Mouse (Mus musculus): ENCODE results near the gene Cadps2.

DNA sequence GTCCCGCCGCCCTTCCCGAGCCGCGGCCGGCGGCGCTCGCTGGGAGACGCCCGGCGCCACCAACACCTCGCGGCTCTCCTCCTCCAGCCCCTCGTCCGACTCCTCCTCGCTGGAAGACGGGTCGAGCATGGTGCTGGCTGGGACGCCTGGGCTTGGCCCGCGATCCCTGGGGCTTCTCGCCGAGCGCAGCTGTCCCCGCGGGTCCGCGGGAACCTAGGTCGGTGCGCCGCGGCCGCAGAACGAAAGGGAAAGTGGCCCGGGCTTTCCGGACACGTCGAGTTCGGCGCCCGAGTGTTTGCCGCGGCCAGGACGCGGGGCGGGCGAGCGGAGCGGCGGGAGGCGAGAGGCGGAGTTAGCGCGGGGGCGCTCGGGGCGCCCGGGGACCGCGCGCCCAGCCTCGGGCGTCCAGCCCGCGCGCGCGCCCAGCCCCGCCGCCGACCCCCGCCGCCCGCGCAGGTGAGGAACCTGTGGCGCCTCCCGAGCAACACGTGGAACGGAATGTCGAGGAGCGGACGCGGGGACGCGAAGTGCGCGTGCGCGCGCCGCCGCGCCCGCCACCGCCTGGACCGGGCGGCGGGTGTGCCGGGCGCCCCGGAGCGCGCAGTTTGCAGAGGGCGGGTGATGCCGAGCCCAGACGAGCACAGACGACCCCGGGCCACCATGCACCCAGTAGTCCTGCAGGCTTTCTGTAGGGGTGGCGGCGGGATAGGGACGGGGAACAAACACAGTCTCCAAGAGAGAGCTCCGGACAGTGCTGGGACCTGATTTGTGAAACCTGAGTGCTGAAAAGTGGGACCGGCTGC, at the start of gene Cadps2:
- TF ChIP-seq CTCF (IDR thresholded peaks at IDR 0.05; ENCODE audit: low read depth, low read length) (no peak), POLR2A (IDR thresholded peaks at IDR 0.05; ENCODE audit: extremely low read depth, insufficient read depth, low read length) (0 out of 2 replicates have a peak, but pooled peaks have one; percentile 31)

All from liver, adult 2 months (tissue).